Mouse (Mus musculus) bone marrow macrophage, adult 2 months (primary cell): ENCODE data around the gene Cops7a.

Source experiments
- CTCF ChIP-seq: IDR thresholded peaks from 2 replicates; pipeline ENCODE4 v1.5.1; 2012; ENCODE audit warnings: low read depth, mild to moderate bottlenecking, low read length, moderate library complexity
- POLR2A ChIP-seq: IDR thresholded peaks from 2 replicates; pipeline ENCODE4 v1.6.1; 2012; ENCODE audit warnings: mild to moderate bottlenecking, low read depth, low read length, borderline replicate concordance

GRCm38 (mm10) chr6:124918331-124918690 is 47.0 kb downstream of the Cops7a start:
- TF ChIP-seq CTCF (no peak), POLR2A (no peak)
